Mouse (Mus musculus): ENCODE data around the gene Nf1.

Nf1 gene

GRCm38 (mm10) chr11:79325663-79326062 lies 13.8 kb upstream of the Nf1 start:
- intact Hi-C loops (cut with DNase I) = no loop called here

GRCm38 (mm10) chr11:79327106-79327505 lies 12.4 kb upstream of the Nf1 start:
- intact Hi-C loops (cut with DNase I) = no loop called here

GRCm38 (mm10) chr11:79328060-79328459 lies 11.4 kb upstream of the Nf1 start:
- intact Hi-C loops (cut with DNase I) = no loop called here

GRCm38 (mm10) chr11:79329585-79329984 lies 9.9 kb upstream of the Nf1 start:
- intact Hi-C loops (cut with DNase I) = no loop called here

- intact Hi-C loops (cut with DNase I) = no loop called here
These were observed 4.4 kb upstream of the Nf1 start for GRCm38 (mm10) chr11:79335077-79335476.

GRCm38 (mm10) chr11:79336722-79337267 lies 2.7 kb upstream of the Nf1 start:
- intact Hi-C loops (cut with DNase I) = no loop called here

GRCm38 (mm10) chr11:79338621-79339020 lies 872 bp upstream of the Nf1 start:
- intact Hi-C loops (cut with DNase I) = no loop called here

GRCm38 (mm10) chr11:79339808-79340781 lies 602 bp downstream of the Nf1 start:
- intact Hi-C loops (cut with DNase I) = no loop called here

- intact Hi-C loops (cut with DNase I) = no loop called here
These were observed 17.5 kb downstream of the Nf1 start for GRCm38 (mm10) chr11:79356995-79357394.

- intact Hi-C loops (cut with DNase I) = no loop called here
These were observed 17.9 kb downstream of the Nf1 start for GRCm38 (mm10) chr11:79357397-79357796.

GRCm38 (mm10) chr11:79364956-79365355 lies 25.5 kb downstream of the Nf1 start:
- intact Hi-C loops (cut with DNase I) = no loop called here

GRCm38 (mm10) chr11:79366284-79366683 lies 26.8 kb downstream of the Nf1 start:
- intact Hi-C loops (cut with DNase I) = no loop called here

- intact Hi-C loops (cut with DNase I) = no loop called here
These were observed 33.5 kb downstream of the Nf1 start for GRCm38 (mm10) chr11:79373031-79373430.

GRCm38 (mm10) chr11:79398336-79398735 lies 58.8 kb downstream of the Nf1 start:
- intact Hi-C loops (cut with DNase I) = loop anchor here (5.0 kb wide), 1 partner anchor 101 kb away; the partner anchor contains the start of gene Gm9964

GRCm38 (mm10) chr11:79403625-79404319 lies 64.3 kb downstream of the Nf1 start:
- intact Hi-C loops (cut with DNase I) = loop anchor here (5.0 kb wide), 1 partner anchor 181 kb away; no protein-coding TSS in a partner anchor

GRCm38 (mm10) chr11:79413761-79414513 lies 74.4 kb downstream of the Nf1 start:
- intact Hi-C loops (cut with DNase I) = no loop called here

- intact Hi-C loops (cut with DNase I) = no loop called here
These were observed 83.0 kb downstream of the Nf1 start for GRCm38 (mm10) chr11:79422496-79422895.

- intact Hi-C loops (cut with DNase I) = no loop called here
These were observed 87.1 kb downstream of the Nf1 start for GRCm38 (mm10) chr11:79426571-79426970.

GRCm38 (mm10) chr11:79427638-79428037 lies 88.1 kb downstream of the Nf1 start:
- intact Hi-C loops (cut with DNase I) = no loop called here

- intact Hi-C loops (cut with DNase I) = loop anchor here (10.0 kb wide), 1 partner anchor 140 kb away; no protein-coding TSS in a partner anchor
These were observed 95.8 kb downstream of the Nf1 start for GRCm38 (mm10) chr11:79435252-79435651.

- intact Hi-C loops (cut with DNase I) = no loop called here
These were observed 108.9 kb downstream of the Nf1 start for GRCm38 (mm10) chr11:79448361-79448760.

Measured in adrenal gland (tissue).